Mouse (Mus musculus): ENCODE data around the gene Polr1a.

DNA sequence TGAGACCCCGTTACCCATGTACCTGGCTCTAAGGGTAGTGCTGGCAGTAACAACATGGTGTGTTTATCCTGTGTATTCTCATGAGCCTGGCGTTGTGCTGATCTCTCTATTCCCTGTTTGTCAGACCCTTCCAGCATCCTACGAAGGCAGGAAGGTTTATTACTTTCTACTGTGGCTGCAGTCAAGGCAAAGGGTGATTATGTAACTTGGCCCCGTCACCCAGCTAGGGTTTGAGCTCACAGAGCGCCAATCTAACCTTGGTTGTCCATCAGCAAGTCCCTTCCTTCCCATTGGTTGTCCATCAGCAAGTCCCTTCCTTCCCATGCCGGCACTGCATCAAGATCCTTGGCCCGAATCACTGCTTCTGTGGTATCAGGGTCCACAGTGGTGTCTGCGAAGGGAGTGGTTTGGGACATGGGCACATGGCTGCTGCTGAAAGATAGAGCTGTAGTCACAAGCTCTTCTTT, 81.6 kb downstream of the Polr1a start:
- no peak for TF ChIP-seq CTCF (IDR thresholded peaks at IDR 0.05; ENCODE audit: low read depth, low read length)
- TF ChIP-seq POLR2A (IDR thresholded peaks at IDR 0.05; ENCODE audit: insufficient read depth, low read length), result no peak

All from ES-Bruce4 (cell line).